Mouse (Mus musculus): ENCODE data around the gene Crmp1.

DNA sequence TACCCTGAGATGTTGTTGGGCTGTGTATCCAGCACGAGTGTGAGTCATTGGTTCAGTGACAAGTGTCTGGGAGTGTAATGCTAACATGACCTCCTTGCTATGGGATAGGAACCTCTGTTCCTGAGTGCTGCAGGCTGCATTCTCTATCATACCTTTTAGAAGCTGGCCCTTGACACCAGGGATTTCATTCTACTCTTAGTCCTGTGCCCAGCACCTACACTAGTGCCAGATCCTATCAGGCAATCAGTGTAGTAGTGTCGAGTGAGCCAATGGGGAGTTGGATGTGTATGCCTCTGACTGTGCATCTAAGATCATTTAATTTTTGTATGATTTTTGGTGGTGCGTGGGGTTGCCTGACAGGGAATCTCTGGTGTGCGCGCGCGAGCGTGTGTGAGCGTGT lies 516 bp upstream of the Crmp1 start:
- TF ChIP-seq EP300 (IDR thresholded peaks at IDR 0.05; ENCODE audit: low read depth) (no peak), CTCF (IDR thresholded peaks at IDR 0.05; ENCODE audit: low read depth) (no peak)
